Mouse (Mus musculus) ovary, adult 18-20 months (tissue): ENCODE data around the gene Fbxo34.

Experiments used
- DNase-seq: peaks from one replicate; pipeline ENCODE4 v3.0.0; 2022; ENCODE audit warnings: low spot score, mixed read lengths

Gene Fbxo34

DNA sequence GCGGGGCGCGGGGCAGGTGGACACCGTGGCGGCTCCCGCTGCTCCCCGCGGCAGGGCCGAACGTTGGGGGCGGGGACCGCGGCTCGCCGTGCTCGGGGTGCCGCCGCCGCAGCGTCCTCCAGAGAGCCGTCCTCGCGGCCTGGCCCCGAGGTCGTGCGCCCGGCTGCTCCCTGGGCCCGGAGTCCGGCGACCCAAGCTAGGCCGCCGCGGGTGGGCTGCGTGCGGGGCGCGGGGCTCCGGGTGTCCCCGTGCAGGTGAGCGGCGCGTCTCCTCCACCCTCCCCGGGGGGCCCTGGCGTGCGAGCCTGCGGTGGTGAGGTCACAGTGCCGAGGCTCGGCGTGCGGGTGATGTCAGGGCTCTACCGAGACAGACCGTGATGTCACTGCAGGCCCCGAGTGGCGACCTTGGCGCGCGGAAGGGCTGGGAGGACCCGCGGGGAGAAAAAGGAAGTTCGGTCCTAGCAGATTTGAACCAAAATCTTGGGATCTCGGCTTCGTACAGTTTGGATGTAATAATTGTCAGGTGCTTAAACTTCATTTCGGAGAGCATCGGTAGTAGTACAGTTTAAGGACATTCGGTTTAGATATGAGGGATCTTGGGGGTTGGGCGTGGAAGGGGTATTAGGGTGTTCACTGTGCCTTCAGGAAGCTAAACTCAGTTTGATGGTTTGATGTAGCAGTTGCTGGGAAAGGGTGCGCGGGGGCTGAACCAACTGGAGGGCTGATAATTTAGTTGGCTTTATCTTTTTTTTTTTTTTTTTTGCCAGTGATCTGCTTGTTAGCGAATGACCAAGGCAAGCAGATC, 22.7 kb downstream of the Fbxo34 start:
- DNase-seq: peak; percentile 28

DNA sequence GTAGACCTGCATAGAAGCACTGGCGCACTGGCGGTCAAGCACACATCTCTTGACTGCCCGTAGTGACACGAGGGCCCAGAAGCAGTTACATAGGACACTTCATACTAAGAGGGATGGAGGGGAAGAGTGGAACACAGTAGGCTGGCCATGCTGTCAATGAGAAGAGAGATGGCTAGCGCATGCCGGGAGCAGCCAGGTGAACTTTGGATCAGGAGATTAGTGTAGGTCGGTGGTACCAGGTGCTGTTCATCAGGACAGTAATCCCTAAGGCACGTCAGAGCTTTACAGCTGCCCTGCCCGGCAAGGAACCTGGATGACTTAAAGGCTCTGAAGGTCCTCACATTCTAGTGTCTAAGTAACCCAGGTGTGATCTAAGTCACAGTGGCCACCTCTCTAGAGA, 23.7 kb downstream of the Fbxo34 start:
- DNase-seq: no peak

DNA sequence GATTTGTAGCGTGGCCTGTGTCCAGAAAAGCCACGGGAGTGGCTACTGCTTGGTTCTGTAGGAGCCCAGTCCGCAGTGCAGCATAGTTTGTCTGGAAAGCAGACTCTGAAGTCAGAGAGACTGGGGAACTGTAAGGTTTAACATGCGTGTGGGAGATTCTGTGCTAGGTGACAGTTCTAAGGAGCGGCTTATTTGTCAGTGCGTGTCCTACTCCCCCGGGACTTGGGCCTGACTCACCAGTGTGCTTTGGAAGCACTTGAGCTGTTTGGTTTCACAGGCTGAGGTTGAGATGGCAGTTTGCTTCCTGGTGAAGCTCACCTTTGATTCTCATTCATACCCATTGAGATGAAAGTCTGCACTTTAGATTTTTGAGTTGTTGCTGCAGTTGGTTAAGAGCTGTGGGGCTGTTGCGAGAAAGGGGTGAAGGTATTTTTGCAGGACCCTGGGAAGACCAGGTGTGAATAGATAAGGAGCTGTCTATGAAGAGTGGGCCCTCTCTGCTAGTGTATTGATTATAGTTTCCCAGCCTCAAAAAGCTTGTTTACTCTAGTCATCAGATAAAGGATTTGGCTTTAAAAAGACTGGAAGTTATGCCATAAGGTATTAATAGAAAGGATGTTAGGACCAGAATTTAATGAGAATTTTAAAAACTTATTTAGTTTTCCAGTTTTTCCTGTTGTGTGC, 24.5 kb downstream of the Fbxo34 start:
- no peak for DNase-seq

DNA sequence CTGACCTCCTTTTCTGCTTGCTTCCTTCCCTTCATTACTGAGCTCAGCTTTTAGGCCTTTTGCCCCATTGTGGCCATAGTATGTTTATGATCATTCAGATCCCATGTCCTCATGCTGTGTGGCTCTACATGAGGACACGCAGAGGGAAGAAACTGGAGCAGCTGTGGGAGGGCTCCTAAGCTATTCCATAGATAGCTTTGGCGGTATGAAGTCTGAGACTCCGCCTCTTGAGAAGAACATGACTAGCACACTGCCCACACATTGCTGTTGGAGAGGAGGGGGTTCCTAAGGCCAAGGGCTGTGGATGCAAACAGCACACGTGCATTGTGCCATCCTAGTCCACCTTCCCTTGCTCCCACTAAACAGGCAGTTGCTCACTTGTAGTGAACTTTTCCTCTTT, 26.0 kb downstream of the Fbxo34 start:
- DNase-seq: no peak

DNA sequence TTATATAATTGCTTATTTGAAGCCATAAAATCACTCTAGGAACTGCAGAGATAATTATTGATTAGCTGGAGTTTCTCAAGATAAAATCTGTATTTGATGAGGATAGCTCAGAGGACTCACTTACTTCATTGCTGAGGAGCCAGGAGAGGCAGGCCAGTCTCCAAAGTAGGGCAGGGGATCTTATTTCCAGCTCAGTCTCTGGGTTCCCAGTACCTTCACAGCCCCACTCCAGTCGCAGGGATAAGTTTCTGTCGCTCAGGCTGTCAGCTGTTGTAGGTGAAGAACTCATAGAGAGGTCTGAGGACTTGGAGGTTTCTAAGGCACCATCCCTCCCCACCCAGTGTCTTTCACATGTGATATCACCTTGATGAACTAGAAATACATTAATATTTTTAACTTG, 27.5 kb downstream of the Fbxo34 start:
- no peak for DNase-seq

DNA sequence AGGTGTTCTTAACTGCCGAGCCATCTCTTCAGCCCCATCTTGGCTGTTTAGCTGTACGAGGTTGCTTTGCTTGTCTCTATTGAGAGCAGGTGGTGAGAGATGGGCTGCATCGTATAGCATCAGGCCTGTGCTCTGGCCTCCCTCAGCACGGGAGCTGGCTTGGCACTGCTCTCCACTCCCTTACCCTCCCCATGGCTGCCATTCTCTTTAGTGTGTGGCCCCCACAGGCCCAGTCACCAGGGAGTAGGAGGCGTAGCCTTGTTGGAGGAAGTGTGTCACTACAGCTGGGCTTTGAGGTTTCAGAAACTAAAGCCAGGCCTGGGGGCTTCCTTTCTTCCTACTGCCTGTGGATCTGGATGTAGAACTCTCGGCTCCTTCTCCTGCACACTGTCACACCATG, 32.0 kb downstream of the Fbxo34 start:
- DNase-seq: no peak

DNA sequence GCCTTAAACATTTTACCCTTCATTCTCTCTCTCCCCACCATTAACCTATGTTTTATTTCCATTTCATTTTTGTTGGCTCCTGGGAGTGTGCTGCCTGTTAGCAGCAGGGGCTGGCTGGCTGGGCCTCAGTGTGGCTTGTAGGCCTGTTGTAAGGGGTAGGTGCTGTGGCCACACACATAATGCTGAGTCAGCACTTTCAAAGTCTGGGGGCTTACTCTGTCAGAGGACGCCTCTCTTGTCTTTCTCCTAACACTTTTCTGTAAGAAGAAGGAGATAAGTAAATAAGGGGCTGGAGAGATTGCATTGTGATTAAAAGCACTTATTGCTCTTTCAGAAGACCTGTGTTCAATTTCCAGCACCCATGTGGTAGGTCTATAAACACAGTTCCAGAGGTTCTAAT, 32.9 kb downstream of the Fbxo34 start:
- DNase-seq: no peak

DNA sequence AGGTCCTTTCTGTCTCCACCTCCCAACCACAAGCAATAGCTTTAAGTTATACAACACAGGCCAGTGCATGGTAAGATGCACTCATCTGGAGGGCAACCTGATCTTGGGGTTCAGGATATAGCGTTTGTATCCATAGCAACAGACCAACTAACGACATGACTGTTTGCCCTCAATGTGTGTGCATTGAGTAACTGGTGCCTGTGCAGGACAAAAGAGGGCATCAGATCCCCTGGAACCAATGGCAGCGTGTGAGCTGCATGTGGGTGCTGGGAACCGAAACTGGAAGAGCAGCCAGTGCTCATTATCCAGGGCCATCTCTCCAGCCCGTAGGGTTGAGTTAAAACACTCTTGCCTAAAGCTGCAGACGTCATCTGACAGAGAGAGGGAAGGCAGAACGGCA, 38.5 kb downstream of the Fbxo34 start:
- DNase-seq: no peak

DNA sequence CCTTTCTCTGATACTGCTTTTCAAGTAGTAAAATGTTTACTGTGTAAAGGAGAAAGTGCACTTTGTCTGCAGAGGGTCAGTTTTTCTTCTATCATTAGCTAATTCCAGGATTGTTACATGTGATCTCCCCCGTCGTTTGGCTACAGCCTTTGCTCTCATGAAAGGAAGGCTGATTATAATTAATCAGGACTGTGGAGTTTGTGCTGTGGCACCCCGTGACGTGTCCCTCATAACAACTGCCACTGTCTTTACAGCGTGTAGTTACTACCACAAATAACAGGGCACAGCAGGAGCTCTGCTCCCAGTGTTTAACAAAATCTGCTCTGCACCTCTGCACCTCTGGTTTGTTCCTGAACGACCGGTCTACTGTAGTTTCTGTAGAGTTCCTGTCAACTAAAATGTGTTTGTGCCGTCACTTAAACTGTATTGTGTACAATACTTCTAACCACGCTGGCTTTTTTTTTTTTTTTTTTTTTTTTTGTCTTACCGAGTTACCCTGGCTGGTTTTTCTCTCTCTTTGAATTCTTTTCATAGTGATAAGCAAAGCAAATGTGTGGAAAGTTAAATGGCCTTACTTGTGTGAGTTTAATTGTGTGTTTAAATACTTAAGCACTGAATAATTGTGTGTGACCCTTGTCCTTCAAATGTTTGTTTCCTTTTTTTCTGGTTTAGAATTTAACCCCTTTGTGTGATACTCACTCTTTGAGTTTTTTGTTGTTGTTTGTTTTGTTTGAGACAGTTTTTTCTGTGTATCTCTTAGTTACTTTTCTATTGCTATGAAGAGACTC, 39.3 kb downstream of the Fbxo34 start:
- no peak for DNase-seq

DNA sequence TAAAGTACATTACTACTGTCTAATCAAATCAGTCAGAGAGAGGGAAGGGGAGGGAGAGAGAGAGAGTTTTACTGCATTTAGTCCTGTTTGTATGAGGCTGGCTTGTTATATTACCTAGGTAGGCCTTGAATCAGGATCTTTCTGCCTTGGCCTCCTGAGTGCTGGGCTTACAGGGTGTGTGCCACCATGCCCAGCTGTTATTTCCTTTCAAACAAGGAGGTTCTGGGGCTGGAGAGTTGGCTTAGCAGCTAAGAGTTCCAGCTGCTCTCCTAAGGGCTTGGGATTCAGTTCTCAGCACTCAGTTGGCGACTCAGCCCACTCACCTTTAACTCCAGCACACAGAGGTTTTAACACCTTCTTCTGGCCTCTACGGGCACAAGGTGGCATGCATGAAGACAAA, 40.5 kb downstream of the Fbxo34 start:
- no peak for DNase-seq

DNA sequence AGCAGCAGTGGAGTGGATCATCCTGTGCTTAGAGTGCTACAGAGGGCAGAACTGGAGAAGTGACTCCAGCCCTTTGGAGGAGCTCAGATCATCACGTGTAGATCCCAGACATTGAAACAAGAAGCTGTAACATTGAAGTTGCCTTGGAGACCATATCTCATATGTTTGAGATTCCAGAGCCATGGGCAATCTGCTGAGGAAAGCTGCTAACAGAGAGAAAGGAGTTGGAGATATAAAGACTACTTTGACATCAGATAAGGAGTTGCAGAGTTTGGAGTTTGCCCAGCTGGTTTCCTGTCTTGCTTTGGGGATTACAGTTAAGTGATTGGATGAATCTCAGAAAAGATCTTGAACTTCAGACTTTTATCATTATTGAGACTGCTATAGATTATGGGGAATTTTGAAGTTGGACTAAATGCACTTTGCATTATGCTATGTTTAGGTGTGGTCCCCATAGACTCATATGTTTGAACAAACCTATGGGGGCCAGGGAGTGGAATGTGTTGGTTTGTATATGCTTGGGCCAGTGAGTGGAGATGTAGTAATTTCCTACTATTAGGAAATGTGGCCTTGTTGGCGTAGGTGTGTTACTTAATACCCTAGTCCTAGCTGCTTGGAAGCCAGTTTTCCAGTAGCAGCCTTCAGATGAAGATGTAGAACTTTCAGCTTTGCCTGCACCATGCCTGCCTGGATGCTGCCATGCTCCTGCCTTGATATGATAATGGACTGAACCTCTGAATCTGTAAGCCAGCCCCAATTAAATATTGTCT, 43.6 kb downstream of the Fbxo34 start:
- no peak for DNase-seq

DNA sequence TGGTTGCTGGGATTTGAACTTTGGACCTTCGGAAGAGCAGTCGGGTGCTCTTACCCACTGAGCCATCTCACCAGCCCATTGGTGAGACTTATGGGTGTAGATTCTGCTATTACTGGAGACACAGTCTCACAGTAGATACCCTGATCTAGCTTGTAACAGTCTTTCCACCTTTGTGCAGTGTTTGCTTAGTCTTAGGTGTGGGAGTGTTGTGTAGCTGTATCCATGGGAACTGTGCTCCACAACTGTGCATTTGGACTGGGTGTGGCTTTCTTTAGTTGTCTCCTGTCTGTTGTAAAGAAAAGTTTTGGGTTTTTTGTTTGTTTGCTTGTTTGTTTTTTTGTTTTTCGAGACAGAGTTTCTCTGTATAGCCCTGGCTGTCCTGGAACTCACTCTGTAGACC, 45.7 kb downstream of the Fbxo34 start:
- no peak for DNase-seq

DNA sequence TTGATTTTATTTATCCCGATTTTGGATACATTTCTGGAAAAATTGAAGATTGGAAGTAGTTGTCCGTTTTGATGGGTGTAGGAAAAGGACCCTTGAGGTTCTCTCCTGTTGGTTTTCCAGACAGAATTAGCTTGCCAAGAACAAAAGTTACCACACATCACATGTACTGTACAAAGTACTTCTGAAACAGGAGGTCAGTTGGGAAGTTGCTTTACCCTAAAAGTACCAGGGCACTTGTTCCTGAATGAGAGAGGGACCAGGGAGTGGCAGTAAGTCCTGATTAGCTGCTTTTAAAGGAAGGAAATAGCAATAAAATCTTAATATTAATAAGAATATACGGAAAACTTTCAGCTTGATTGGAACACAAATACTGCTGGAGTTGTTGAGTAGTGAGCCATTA, 46.9 kb downstream of the Fbxo34 start:
- DNase-seq: no peak

DNA sequence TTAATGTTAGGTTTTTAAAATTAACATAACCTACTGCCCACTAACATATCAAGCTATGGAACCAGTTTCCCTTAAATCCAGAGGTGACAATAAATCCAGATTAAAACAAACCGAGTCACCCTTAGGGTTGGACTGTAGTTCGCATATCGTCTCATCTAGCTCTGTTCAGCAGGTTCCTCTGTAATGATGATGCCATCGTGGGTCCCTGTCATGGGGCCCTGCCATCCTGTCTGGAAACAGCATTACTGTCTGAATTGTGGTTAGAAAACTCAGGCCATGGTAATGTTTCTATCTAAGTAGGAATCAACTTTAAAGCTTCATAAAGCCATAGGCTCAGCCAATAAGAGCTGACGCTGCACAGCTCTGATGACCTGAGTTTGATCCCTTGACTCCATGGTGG, 48.4 kb downstream of the Fbxo34 start:
- DNase-seq: no peak

DNA sequence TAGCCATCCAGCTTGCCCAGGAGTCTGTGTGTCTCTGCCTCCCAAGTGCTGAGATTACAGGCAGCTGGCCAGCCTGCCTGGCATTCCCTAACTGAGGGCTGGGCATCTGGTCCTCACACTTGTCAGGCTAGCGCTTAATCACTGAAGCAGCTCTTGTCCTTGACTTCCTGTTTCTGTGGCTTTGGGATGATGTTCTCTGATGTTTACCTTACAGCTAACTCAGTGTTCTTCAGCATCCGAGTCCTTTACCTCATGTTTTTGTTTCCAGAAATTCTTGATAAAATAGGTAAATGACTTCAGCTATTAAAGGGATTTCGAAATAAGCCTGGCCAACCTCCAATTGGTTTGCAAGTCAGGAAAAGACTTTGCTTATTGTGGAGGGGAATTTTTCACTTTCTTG, 53.8 kb downstream of the Fbxo34 start:
- DNase-seq: no peak

DNA sequence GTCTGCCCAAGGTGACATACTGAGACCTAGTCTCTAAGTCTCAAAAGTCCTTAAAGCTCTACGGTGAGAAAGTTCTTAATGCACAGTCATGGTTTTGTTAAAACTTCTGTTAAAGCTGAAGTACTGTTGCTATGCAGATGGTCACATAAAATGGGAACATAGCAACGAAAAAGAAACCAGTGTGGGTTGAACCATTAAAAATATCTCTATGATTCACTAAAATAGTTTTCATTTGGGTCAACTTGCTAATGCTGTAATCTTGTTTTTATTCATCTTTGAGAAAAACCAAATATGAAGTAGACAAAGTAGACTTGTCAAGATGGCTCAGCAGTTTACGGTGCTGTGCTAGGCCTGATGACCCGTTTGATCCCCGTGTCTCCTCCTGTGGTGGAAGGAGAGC, 56.5 kb downstream of the Fbxo34 start:
- no peak for DNase-seq

DNA sequence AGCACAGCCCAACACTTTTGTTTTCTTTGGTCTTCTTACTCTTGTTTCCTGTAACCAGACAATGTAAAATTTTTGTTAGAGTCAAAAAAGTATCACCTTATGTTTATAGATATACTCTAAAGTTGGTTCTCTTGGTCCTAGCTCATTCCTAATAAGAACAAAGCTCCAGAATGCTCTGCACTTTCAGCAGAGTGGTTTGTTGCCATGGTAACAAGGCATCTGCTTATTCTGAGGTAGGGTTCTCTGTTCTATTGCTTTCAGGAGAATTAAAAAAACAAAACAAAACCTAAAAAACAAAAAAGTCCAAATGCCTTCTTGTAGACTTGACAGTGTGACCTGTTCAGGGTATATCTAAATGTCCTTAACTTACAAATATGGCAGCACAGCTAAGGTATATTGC, 57.8 kb downstream of the Fbxo34 start:
- no peak for DNase-seq

DNA sequence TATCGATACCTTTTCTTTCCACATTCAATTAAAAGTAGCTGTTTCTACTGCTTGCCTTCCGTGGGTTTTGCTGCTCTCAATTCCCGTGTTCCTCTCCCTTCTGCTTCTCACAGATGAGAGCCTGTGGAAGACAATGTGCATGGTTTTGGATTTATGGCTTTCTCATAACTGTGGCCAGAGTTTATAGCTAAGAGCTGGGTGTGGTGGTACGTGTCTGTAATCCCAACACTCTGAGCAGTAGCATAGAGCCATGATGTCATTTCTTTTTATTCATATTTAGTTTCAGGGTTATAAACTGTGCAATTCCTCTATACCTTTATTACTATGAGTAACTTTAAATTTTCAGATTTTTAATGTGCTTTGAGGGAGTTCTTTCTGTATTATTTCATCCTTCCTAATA, 60.0 kb downstream of the Fbxo34 start:
- no peak for DNase-seq

DNA sequence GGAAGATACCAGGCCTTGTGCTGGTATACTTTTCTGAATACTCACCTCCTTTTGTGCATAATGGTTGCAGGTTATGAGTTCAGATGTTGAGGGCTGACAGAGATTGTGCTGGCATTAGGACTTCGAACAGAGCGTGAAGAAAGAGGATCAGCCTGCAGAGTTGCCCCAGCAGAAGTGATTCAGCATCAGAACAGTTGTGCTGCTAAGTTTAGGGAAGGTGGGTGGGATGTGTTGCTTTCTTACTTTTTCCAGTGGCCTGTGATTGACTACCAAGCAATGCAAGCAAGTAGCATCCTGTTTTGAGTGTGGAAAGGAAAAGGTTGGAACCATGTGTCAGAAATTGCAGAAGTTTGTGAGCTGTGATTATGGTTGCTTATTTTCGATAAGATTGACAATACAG, 63.4 kb downstream of the Fbxo34 start:
- no peak for DNase-seq

DNA sequence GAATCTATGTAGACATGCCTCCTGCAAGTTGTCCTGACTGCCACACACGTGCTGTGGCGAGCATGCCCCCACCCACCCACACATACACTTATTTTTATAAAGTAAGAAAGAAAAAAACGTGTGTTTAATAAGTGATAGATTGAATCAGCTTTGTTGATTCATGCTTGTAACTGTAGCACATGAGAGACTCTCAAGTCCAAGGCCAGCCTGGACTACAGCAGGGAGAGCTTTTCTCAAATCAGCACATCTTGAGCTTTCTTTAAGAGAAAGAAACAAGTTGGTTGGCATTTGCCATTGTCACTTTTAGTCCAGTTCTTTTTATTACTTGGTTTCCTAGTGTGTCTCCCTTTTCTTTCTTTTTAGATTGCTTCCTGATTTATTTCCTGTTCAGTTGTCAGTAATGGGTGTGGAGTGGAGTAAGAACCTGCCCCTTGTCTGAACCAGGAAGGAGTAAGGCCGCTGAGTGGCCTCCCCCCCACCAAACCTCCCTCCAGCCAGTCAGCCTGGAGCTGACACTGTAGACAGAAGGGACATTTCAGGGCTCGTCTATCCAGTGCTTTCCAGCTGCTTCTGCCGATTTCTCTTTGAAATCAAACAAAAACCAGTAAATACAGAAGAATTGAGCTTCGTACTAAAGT, 64.7 kb downstream of the Fbxo34 start:
- DNase-seq: no peak

DNA sequence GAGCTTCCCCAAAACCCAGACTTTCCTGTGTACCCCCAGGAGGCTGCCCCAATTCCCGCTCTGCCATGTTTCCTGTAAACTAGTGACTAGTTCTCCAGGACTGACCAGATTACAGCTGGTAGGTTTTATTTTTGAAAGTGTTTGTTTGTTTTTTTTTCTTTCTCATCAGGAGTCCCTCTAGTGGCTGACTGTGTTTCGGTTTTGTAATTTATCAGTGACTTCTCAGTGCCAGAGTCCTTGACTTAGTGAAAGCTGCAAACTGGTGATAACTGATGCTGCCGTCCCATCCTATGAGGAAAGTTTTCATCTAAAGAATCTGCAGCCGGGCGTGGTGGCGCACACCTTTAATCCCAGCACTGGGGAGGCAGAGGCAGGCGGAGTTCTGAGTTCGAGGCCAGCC, 65.4 kb downstream of the Fbxo34 start:
- no peak for DNase-seq

DNA sequence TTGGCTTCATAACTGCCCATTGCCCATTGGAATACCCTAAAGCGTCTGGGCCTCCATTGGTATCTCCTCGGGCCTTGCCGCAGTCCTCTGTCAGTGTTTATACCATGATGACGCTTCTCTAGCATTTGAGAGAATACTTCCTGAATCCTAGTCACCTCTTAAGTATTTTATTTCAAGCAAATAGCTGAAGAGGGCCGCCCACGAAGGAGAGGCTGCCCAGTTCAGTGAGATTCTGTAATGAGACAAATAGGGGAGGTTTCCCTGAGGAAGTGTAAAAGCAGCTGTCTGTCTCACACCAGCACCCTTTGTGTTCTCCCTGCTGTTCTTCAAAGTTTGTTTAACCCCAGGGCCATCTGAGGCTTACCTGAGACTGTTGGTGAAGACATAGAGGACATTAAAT, 66.5 kb downstream of the Fbxo34 start:
- no peak for DNase-seq
